Mouse (Mus musculus) cerebral cortex, adult 2 months (tissue): Measurements from ENCODE around the gene Fes.

Experiments
- WGBS: fragments of 180-500 bp; shearing (Covaris S2); methylation state at CpG from one replicate; pipeline ENCODE4 v1.1.7; 2018; 5-methylcytosine and 5-hydroxymethylcytosine counted together

Fes gene

DNA sequence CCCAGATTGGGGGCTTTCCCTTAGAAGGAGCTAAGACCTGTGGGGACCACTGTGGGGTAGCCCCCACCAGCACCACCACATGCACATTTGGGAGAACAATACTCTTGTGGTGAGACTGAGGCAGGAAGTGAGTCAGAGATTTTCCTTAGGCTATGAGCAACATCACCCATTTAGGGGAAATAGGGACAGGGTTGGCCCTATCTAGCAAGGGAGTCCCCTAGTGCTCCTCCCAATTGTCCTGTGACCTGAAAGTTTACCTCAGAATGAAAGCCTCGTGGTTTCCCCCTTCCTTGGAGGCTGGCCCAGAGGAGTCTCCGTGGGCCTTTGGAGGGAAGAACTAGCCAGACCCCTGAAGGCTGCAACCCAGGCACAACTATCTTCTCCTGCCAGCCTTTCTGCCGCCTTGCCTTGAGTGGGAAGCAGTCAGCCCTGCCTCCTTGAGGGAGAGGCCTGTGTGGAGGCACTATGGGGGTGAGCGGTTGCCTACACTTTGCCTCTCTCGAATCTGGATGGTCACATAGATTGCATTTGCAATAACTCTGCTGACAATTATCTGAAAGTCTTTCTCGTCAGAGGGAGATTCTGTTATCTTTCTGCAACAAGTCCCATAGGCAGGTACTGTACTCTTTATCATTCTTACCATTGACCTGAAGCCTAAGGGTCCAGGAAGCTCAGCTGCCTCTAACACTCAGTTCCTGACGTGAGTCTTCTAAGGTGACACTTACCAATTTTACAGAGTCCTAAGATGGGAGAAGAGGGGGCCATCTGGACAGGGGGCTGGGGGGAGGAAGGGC lies 16.6 kb upstream of the Fes start:
- WGBS: 48% methylated on average over 7 of the region's 7 CpGs

DNA sequence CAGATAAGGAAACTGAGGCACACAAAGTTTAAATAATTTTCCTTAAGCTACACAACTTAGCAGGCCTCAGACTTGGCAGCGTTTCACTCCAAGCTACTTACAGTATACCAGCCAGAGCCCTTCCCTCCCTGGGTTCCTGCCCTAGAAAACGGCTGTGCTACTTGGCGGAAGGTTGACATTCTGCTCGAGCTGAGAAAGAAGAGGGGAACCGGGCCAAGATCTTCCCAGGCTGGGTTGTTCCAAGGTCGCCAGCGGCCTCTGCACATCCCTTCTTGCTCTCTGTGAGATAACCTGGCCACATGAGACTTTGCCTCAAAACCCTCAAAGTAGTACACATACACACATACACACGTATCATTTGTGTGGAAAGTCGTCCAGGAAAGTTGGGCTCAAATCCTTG lies 15.8 kb upstream of the Fes start:
- WGBS: 16% methylated on average over 9 of the region's 9 CpGs

DNA sequence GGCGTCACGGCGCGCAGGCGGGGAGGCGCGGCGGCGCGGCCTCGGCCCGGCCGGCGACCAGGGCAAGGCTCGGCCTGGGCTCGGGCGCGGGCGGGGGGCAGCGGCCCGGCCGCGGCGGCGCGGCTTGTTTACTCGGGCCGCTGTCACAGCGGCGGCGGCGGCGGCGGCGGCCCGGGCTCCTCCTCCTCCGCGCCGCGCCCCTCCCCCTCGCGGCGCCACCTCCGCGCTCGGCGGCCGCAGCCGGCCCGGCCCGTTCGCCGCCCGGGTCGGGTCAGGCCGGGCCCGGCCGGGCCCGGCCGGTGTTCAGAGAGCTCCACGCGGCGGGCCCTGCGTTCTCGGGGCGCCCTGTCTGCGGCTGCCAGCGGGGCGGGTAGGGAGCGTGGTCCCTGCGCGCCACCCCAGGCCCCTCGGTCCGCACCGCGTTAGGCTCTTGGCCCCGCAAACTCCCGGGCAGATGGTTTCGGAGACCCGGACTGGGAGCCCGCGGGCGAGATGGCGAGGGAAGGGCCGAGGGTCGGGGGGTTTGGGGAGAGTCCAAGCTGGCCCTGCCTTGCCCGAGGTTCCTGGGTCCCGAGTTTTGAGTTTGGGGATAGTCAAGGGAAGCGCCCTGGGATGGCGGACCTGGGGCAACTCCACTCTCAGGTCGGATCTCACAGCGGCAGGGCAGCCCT lies 15.0 kb upstream of the Fes start:
- WGBS: 6% methylated on average over 60 of the region's 92 CpGs

- 1% methylated on average over 93 of the region's 102 CpGs for WGBS
These were observed 14.3 kb upstream of the Fes start for GRCm38 (mm10) chr7:80401860-80402641.

DNA sequence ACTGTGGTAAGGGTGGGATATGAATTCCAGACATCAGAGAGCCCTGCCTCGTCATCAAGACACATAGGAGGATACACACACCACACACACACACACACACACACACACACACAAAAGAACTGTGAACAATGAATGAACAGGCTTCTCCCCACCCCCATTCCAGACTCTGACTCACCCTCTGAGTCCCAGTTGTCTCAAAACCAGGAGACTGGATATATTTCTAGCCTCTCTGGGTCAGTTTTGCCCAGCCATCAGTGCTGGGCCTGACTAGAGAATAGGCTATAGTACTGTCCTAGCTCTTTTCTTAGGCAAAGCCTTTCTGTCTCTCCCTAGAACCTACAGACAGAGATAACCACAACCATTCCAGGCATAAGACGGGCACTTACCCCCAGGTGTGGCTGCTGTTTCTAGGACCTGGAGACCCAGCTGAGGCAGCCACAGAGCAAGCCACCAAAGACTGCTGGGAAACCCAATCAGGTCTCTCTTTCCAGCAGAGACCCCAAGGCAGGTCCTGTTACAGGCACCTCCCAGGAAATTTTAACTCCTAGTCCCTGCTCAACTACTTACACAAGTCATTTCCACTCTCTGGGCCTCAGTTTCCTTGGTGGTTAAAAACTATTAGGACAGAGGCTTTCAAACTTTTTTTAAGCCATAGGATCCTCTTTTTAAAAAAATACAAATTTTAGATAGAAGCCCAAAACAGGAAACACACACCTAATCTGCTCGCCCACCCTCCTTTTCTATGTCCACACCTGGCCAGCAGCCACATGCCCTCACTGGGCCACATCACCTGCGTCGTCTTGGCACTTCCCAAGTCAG lies 13.5 kb upstream of the Fes start:
- 11% methylated on average over 5 of the region's 5 CpGs for WGBS

GRCm38 (mm10) chr7:80400571-80400970 lies 12.8 kb upstream of the Fes start:
- 46% methylated on average over 6 of the region's 6 CpGs for WGBS

DNA sequence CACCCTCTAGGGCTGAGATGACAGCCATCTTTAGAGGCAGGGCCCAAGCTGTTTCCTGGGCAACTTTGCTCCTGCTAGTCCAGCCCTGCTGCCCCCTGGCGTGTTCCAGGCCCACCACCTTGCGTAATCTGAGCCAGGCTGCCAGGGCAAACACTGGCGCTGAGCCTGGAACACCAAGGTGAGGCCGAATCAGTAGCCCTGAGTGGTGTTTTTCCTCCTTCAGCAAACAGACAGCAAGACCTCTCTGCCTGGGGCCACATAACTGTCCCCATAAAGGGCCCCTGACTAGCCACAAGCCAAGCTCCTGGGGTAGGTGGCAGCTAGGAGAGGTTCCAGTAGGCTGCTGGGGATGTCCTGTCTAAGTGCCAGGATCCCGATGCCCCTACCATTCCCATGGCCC lies 12.4 kb upstream of the Fes start:
- 38% methylated on average over 5 of the region's 5 CpGs for WGBS

DNA sequence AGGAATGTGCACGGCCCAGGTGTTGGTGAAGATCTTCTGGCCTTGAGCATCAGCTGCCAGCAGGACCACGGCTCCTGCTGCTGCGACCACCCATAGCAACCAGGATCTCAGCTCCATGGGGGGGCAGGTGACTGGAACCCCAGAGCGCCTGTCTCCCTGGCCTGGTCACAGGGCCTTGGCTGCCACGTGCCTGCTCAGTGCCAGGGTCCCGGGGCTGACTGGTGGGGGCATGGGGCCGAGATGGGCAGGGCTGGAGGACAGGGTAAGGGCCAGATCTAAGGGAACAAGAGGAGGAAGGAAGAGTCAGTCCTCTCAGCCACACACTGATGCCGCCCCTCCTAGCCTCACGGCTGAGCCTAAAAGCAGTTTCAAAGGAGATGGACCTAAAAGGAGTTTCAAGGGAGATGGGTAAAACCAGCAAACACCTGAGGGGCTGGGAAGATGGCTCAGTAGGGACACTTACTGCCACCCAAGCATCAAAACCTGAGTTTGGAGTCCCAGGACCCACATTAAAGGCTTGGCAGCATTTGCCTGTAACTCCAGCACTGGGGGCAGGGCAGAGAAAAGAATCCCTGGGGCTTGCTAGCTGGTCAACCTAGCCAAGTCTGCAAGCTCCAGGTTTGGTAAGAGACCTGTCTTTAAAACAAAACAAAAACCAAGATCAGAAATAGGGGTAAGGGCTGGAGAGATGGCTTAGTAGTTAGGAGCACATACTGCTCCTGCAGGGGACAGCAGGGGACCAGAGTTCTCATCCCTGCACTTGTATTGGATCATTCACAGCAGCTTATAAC lies 11.1 kb upstream of the Fes start:
- WGBS: 51% methylated on average over 9 of the region's 9 CpGs

DNA sequence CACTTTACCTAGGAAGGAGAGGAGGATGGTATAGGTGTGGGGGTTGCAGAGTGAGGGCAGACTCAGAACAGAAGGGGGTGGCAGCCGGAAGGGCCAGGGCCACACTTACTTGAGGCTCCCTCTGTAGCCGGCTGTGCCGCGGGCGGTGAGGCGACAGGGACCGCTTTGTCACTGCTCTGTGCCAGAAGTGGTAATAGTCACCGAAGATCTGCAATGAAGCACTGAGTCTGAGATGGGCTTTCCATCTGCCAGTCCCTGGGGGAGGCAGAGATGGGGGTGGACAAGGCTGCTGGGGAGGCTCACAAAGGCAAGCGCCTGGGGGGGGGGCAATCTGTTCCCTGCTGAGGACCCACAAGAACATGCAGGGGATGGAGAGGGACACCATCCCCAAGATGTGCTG lies 10.2 kb upstream of the Fes start:
- WGBS: 53% methylated on average over 9 of the region's 9 CpGs

DNA sequence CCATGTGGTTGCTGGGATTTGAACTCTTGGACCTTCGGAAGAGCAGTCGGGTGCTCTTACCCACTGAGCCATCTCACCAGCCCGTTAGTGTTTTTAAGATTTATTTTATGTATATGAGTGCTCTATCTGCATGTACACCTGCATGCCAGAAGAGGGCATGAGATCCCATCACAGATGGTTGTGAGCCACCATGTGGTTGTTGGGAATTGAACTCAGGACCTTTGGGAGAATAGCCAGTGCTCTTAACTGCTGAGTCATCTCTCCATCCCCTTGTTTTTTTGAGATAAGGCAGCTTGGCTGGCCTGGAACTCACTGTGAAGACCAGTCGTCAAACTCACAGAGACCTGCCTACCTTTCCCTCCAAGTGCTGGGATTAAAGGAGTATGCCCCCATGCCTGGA lies 8.7 kb upstream of the Fes start:
- 76% methylated on average over 4 of the region's 4 CpGs for WGBS

GRCm38 (mm10) chr7:80394600-80394999 lies 6.9 kb upstream of the Fes start:
- 96% methylated on average over 4 of the region's 4 CpGs for WGBS

DNA sequence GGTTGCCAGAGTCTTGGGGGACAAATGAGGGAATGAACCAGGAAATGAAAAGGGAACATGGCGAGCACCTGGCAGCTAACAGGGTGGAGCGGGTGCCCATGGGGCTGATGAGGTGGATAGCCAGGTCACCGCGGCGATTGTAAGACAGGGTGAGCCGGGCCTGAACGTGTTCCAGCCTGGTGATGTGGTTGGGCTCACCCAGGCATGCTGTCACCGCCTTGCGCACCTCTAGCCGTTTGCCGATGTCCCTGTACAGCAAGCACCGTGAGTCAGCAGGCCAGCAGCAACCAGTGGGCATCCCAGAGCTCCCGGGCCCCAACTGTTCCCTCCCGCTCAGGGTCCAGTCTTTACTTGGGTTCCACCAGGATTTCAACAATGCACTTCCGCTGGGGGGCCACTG lies 4.4 kb upstream of the Fes start:
- WGBS: 93% methylated on average over 15 of the region's 15 CpGs

GRCm38 (mm10) chr7:80387033-80387632 lies 613 bp downstream of the Fes start:
- WGBS: 64% methylated on average over 17 of the region's 17 CpGs

DNA sequence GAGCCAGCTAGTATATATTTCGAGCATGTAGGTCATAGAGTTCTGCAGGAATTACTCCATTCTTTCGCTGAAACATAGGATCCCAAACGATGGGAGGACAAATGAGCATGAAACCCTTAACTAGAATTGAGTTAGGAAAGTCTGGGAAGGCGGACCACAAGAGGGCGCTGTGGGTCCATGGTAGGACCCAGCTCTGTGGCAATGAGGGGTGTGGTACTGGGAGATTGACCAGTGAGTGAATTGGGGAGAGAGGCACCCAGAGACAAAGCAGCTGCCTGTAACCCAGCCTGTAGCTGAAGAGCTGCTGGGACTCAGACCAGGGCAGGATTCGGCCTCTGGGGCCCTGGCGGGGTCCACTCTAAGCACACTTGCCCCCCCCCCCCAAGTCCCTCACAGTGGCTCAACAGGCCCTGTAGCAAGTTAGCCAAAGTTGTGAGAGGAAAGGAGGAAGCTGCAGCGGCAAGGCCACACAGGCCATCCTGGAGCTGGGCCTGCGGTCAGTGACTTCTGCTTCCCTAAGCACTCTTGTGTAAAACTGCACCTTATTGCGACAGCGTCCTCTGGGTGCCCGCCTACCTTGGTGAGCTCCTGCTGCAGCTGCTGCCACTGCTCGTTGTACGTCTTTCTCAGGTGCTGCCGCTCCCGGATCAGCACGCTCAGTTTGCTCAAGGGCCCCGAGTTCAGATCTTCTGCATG lies 1.4 kb downstream of the Fes start:
- WGBS: 42% methylated on average over 18 of the region's 18 CpGs

GRCm38 (mm10) chr7:80382919-80383318 lies 4.8 kb downstream of the Fes start:
- WGBS: 82% methylated on average over 11 of the region's 11 CpGs

DNA sequence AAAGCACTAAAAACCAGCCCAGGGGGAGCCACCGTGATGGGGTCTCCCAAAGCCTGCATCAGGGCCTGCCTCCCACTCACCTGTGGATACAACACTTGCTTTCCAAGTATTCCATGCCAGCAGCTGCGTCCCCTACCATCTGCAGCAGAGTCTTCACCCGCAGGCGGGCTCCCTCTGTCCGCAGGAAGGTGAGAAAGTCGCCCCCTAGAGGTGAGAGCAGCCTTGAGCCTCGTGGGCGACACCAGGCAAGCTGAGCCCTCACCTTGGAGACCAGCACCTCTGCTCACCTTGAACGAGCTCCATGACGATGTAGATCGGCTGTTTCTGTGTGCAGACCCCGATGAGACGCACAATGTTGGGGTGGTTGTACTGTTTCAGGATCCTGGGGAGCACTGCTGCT lies 8.2 kb downstream of the Fes start:
- 60% methylated on average over 13 of the region's 13 CpGs for WGBS

- 33% methylated on average over 6 of the region's 6 CpGs for WGBS
These were observed 10.3 kb downstream of the Fes start for GRCm38 (mm10) chr7:80377471-80377870.

GRCm38 (mm10) chr7:80376192-80376591 lies 11.6 kb downstream of the Fes start:
- WGBS: 56% methylated on average over 10 of the region's 10 CpGs

- WGBS: 90% methylated on average over 9 of the region's 9 CpGs
These were observed 12.2 kb downstream of the Fes start for GRCm38 (mm10) chr7:80375376-80376039.
